Mouse (Mus musculus) cortical plate, adult 2 months (tissue): ENCODE data around the gene Tex45. TPM values are rescaled to one million over a fixed set of nuclear protein-coding genes. Genes with fewer than 3 reads are reported as not detected.

Experiments used
- H3K27ac ChIP-seq: fragments of 200-500 bp; 2 replicates; pipeline ENCODE4 v1.5.1; 2012; ENCODE audit warnings: low read length, control low read depth, inconsistent platforms; ENCODE audit not compliant: insufficient read depth
- H3K4me1 ChIP-seq: fragments of 200-500 bp; 2 replicates; pipeline ENCODE4 v1.6.1; 2011; ENCODE audit warnings: low read length; ENCODE audit not compliant: control insufficient read depth, insufficient read depth
- H3K4me3 ChIP-seq: fragments of 200-500 bp; 2 replicates; pipeline ENCODE4 v1.5.1; 2011; ENCODE audit warnings: mild to moderate bottlenecking, low read length, control low read depth; ENCODE audit not compliant: insufficient read depth
- CTCF ChIP-seq: fragments of 200-500 bp; IDR thresholded peaks from 2 replicates; pipeline ENCODE4 v1.5.1; 2011; ENCODE audit warnings: mild to moderate bottlenecking, control low read depth, low read length; ENCODE audit not compliant: insufficient read depth; ENCODE audit errors: extremely low read depth
- POLR2A ChIP-seq: fragments of 200-500 bp; IDR thresholded peaks from 2 replicates; pipeline ENCODE4 v1.6.1; 2011; ENCODE audit warnings: mild to moderate bottlenecking, low read length, control low read depth; ENCODE audit not compliant: insufficient read depth; ENCODE audit errors: extremely low read depth
- polyA plus RNA-seq: library from polyadenylated mRNA; depleted of rRNA; stranded (reverse); fragments of >200 nt; gene quantifications from 2 replicates; pipeline ENCODE4 v1.2.3, GENCODE M21; 2012

Gene Tex45
- polyA plus RNA-seq, 1 experiment, result 0.21 TPM

GRCm38 (mm10) chr8:3450670-3451069, 20.0 kb upstream of the Tex45 start:
- H3K4me3 ChIP-seq, result no peak overlapping the region
- H3K4me1 ChIP-seq, result no peaks in the 10 kb centered on the region
- no peak overlapping the region for H3K27ac ChIP-seq
- peak; percentile 75 for TF ChIP-seq CTCF
- TF ChIP-seq POLR2A, result no peak

- Histone ChIP-seq H3K27ac (no peak overlapping the region), H3K4me3 (no peak overlapping the region), H3K4me1 (no peaks in the 10 kb centered on the region)
- TF ChIP-seq CTCF (no peak), POLR2A (no peak)
These were observed 18.7 kb upstream of the Tex45 start for GRCm38 (mm10) chr8:3451992-3452391.

GRCm38 (mm10) chr8:3463248-3463647, 7.4 kb upstream of the Tex45 start:
- H3K4me3 ChIP-seq, result no peak overlapping the region
- H3K27ac ChIP-seq, result no peak overlapping the region
- H3K4me1 ChIP-seq, result no peaks in the 10 kb centered on the region
- TF ChIP-seq POLR2A, result no peak
- no peak for TF ChIP-seq CTCF

- Histone ChIP-seq H3K4me3 (no peak overlapping the region), H3K27ac (no peak overlapping the region), H3K4me1 (no peaks in the 10 kb centered on the region)
- TF ChIP-seq POLR2A (no peak), CTCF (peak; percentile 39)
These were observed 6.4 kb upstream of the Tex45 start for GRCm38 (mm10) chr8:3464309-3464708.

- TF ChIP-seq CTCF (no peak), POLR2A (0 out of 2 replicates have a peak, but pooled peaks have one; percentile 19)
- peak within 1 kb of the TSS; percentile 44 for H3K4me3 ChIP-seq
- no peaks in the 10 kb centered on the region for H3K4me1 ChIP-seq
- H3K27ac ChIP-seq, result no peak within 1 kb of the TSS
These were observed 3.4 kb upstream of the Tex45 start, which contains the start of gene Pex11g for GRCm38 (mm10) chr8:3467006-3467885. Gene Pex11g (minus strand): TSS chr8:3467680.

GRCm38 (mm10) chr8:3467886-3468545, 2.6 kb upstream of the Tex45 start:
- H3K4me1 ChIP-seq, result no peaks in the 10 kb centered on the region
- TF ChIP-seq POLR2A (no peak), CTCF (no peak)
- H3K4me3 ChIP-seq, result peak overlapping the region; percentile 44
- H3K27ac ChIP-seq, result no peak overlapping the region

- Histone ChIP-seq H3K4me1 (no peaks in the 10 kb centered on the region), H3K27ac (no peak overlapping the region), H3K4me3 (no peak overlapping the region)
- TF ChIP-seq CTCF, result no peak
- no peak for TF ChIP-seq POLR2A
These were observed 1.8 kb upstream of the Tex45 start for GRCm38 (mm10) chr8:3468838-3469237.

GRCm38 (mm10) chr8:3475715-3476429, 5.2 kb downstream of the Tex45 start:
- TF ChIP-seq POLR2A, result no peak
- TF ChIP-seq CTCF, result no peak
- Histone ChIP-seq H3K4me1 (no peaks in the 10 kb centered on the region), H3K4me3 (peak overlapping the region; percentile 28), H3K27ac (no peak overlapping the region)

GRCm38 (mm10) chr8:3480221-3480785, 9.6 kb downstream of the Tex45 start:
- Histone ChIP-seq H3K27ac (no peak overlapping the region), H3K4me3 (no peak overlapping the region), H3K4me1 (no peaks in the 10 kb centered on the region)
- TF ChIP-seq POLR2A (no peak), CTCF (no peak)

- Histone ChIP-seq H3K27ac (no peak overlapping the region), H3K4me3 (no peak overlapping the region), H3K4me1 (no peaks in the 10 kb centered on the region)
- TF ChIP-seq POLR2A (no peak), CTCF (no peak)
These were observed 10.9 kb downstream of the Tex45 start for GRCm38 (mm10) chr8:3481605-3482004.
